Mouse (Mus musculus) bone marrow, adult 2 months (tissue): Measurements from ENCODE around the gene Slc5a10.

Experiments
- CTCF ChIP-seq: fragments of 200-500 bp; IDR thresholded peaks from 2 replicates; pipeline ENCODE4 v1.5.1; 2011; ENCODE audit warnings: low read length, control low read depth; ENCODE audit not compliant: control insufficient read depth, insufficient read depth
- POLR2A ChIP-seq: fragments of 200-500 bp; IDR thresholded peaks from 2 replicates; pipeline ENCODE4 v1.6.1; 2011; ENCODE audit warnings: low read depth, mild to moderate bottlenecking, control low read depth, low read length, borderline replicate concordance; ENCODE audit not compliant: control insufficient read depth

GRCm38 (mm10) chr11:61629621-61630020 is 91.0 kb downstream of the Slc5a10 start:
- TF ChIP-seq POLR2A (no peak), CTCF (peak; percentile 31; the same call in 1 of the 2 replicates)
